Mouse (Mus musculus) heart, adult 9 months (tissue): ENCODE data around the gene Hyal3.
"Not testable (repeated sequence)": the region's sequence is repeated elsewhere in the genome, so short reads cannot be mapped to it uniquely, and the experiment has no call there.

Experiments
- DNase-seq, 2 experiments: peaks; one replicate each; pipeline ENCODE4 v3.0.0; 2022; ENCODE audit warnings: low spot score in 2 of 2

Gene Hyal3

DNA sequence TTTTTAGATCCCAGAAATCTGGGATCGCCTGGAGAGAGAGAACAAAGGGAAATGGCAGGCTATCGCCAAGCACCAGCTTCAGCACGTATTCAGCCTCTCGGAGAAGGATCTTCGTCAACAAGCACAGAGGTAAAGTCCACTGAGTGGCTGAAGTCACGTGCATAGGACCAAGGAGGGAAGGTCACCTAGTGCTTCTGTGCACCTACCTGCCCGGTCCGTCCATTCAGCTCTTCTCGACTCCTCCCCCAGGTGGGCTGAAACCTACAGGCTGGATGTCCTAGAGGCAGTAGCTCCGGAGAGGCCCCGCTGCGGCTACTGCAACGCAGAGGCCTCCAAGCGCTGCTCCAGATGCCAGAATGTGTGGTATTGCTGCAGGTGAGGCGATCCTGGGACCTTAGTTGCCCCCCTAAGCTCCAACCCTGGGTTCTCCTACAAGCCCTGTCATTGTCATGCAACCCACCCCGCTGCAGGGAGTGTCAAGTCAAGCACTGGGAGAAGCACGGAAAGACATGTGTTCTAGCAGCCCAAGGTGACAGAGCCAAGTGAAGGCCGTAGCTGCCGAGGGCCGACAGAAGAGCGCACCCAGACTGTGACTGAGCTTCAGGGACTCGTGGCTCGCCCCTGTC, 30.0 kb upstream of the Hyal3 start:
- no peak for DNase-seq

- DNase-seq: peak; percentile 79 to 80
Measured at GRCm38 (mm10) chr9:107551117-107551889, 29.3 kb upstream of the Hyal3 start, which contains the start of gene Rassf1. TSS of gene Rassf1 (plus strand) at chr9:107551555.

DNA sequence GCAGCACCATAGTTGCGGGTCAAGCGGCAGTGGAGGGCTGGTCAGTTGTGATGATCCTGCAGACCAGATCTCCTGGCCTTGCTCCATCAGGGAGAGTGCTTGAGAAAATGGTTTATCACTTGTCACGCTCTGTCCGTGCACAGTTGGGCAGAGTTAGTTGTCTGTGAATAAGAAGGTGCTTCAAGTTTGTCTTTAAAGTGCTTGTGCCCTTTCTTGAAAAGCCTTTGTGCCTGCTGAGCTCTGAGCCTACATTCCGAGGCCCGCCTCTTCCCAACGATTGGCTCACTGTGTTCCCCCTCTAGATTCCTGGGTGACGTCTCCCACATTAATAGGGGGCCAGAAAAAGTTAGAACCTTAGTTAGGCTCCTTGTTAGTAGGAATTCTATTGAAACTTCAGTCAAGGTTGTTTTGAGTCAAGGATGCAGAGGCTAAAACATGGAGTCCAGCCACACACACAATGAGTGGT, 28.7 kb upstream of the Hyal3 start:
- no peak for DNase-seq

GRCm38 (mm10) chr9:107552690-107553393, 27.8 kb upstream of the Hyal3 start:
- no peak for DNase-seq

DNA sequence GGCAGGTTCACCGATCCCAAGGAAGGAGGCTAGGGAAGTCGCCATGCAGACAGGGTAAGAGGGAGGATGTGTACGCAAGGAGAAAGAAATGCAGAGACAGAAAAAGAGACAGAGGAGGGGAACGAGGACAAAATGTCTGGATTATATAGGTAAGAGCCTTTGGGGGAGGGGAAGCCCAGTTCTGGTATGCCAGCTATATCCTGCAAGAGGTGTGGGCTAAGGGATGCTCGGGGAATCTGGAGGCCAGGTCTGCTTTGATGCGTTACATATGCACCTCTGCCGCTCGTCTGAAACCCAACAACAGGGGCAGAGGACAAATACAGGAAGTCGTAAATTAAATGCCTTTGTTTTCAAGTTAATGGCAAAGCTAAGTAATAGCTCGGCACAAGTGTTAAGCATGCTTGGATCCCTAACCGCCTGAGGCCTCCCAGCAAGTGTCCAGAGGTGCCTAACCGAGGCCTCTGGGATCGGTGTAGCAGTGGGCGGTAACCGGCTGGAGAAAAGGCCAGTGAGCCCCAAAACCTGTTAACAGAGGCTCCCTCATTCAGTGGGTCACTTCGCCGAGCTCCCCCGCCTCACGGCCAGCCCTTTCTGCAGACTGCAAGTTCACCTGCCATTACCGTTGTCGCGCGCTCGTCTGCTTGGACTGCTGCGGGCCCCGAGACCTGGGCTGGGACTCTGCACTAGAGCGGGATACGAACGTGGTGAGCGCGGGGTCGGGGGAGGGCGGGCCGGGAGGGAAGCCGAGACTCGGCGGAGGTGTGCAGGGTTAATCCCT, 26.9 kb upstream of the Hyal3 start:
- DNase-seq: no peak

DNA sequence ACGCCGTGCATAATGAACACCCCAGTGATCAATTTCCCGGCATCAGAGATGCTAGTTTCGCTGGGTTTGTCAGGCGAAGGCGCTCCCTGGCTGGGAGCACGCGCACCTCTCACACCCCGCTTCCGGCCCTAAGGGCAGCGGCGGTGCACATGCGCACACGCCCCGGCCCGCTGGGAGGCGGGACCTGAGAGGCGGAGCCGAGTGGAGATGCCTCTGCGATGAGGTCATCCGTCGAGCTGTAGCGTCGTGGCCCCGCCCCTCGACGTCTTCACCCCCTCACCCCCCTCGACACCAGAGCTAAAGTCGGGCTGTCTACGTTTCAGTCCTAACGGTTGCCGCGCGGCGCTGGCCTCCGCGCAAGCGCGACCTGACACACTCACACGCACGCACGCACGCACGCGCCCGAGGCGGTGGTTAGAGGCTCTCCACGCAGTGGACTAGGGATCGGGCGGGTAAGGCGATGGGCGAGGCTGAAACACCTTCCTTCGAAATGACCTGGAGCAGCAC, 26.2 kb upstream of the Hyal3 start:
- peak; percentile 94 to 96 for DNase-seq

DNA sequence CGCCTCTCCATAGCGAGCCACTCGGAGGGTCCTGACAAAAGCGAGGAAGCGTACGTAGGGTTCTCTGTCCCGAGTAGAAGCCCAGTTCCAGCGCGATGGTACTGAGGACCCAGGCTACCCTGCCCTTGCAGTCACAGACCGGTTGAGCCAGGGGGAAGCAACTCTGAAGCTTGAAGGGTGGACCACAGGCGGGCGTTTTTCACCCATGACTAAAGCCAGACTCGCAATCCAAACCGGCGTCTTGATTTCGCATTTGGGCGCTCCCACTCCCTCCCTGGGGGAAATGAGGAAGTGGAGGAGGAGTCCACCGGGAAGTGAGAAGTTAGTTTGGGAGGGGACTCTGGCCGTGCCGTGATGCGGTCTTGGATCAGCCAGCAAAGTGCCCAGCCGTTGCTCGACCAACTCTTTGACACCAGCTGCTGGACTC, 25.6 kb upstream of the Hyal3 start:
- peak; percentile 89 to 90 for DNase-seq

DNA sequence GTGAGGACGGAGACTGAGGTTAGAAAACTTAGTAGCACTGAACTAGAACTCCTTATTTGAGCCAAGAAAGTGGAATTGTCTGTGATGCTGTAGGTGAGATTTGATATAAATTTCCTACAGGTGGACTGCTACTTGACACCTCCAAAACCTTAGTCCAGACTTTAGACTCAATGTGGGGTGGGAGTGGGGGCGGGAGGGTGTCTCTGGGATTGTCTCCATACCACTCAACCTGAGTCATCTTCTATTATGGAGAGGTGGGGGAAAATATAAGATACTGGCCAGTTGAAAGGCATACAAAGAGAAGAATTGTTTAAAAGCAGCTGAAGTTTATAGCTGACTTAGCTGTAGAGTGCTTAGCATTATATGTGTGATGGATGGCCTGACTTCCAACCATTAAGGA, 24.9 kb upstream of the Hyal3 start:
- DNase-seq: no peak

GRCm38 (mm10) chr9:107556346-107556745, 24.3 kb upstream of the Hyal3 start:
- no peak for DNase-seq

- peak; percentile 96 to 98 for DNase-seq
Measured at GRCm38 (mm10) chr9:107563029-107563581, 17.5 kb upstream of the Hyal3 start, which contains the start of gene Tusc2. TSS of gene Tusc2 (plus strand) at chr9:107563255.

DNA sequence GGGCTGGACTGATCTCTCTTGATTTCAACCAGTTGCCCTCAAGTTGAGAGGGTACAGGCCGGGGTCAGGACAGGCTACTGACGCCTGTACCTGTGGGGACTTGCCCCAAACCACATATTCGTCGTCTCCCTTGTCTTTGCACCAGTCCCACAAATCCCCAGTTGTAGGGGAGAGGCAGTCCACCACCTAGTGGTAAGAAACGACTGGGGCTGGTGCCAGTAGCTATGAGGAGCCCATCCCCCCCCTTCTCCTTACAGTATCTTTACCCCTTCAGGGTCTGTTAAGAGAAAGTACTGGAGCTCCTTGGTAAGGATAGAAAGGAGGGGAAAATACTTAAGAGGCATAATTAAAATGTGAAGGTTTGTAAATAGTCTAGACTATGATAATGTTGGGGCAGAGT, 15.1 kb upstream of the Hyal3 start:
- DNase-seq: not testable (repeated sequence)

DNA sequence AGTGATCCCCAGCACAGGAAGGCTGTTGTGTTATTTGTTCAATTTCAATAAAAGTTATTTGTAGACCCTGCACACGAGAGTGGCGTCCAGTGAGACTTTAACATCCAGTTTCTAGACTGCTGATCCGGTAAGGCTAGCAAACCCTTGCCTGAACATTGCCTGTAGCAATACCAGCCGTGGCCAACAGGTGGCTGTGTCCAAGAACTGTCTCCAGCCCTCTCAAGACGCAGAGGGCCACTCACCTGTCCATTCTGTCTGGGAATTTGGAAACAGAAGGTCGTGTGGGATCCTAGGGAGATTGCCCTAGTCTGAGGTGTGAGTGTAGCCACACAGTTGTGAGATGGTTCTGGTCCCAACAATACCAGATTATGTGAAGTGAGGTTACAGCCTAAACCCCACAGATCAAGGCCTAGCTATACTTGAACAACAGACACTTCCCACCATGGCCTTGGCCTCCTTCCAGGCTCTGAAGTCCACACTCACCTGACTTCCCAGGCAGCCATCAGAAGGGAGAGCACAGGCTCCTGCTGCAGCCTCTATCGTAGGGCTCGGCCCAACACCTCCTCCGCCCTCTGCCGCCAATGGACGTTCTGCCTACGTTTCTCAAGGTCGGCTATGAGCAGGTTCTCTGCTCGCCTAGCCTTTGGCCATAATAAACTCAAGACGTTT, 14.4 kb upstream of the Hyal3 start:
- DNase-seq: peak; percentile 77 to 81

GRCm38 (mm10) chr9:107566855-107567254, 13.8 kb upstream of the Hyal3 start:
- peak; percentile 81 to 92 for DNase-seq

- DNase-seq: peak in 1 of 2 experiments; percentile 64
Measured at GRCm38 (mm10) chr9:107567702-107568319, 12.8 kb upstream of the Hyal3 start, which contains the start of gene Hyal2. TSS of gene Hyal2 (plus strand) at chr9:107567945.

DNA sequence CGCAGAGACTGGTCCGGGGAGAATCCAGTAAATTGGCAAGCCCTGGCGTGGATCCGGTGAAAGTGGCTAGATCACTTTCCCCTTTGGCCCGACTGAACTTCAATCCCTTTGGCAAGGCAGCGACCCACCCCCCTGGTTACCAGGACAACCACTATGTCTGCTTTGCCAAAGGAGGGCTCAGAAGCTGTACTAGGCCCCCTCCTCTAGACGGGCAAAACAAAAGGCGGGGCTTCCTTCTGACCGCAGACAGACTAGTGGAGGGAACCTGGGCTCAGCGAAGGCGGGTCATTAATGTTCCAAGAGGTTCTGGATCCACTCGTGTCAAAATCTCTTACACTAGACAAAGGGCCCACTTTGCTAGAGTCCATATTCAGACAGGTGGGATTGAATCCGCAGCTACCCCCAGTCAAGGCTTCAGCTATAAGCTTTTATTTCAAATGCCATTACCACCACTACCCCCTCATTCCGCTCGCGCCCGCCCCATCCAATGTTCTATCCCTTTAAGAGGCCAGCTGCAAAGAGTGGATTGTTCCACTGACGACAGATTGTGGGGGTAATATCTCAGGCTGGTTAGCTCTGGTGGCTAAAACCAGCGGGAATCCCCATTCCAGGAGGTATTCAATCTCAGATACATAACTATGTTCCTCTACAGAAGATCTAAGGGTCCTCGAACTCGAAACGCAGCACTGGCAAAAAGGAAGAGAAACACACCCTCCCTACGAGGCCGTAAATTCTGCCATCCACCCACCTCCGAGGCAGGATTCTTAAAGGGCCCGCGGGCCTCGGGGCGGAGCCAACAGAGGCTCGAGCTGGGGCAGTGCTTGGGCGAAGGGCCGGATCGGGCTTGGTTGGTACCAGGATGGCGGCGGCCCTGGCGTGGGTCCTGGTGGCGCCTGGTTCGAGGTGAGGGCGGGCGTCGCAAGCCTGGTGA, 12.0 kb upstream of the Hyal3 start:
- peak; percentile 85 to 90 for DNase-seq

DNA sequence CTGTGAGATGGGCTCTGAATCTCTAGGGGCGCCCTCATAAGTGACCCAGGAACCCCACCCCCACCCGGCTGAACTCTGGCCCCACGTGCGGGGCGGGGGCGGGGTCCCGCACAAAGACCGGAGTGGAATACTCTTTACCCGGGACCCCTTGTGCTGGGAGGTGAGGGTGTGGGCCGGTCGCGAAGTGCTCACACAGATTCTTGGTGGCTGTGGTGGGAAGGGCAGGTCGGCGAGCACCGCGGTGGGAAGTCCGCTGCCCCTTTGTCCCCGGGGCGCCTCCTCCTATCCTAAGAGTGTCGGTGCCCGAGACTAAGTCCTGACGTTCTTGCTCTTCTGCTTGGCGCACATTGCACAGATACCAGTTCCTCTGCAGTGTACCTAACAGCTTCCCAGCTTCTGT, 11.3 kb upstream of the Hyal3 start:
- DNase-seq: no peak

DNA sequence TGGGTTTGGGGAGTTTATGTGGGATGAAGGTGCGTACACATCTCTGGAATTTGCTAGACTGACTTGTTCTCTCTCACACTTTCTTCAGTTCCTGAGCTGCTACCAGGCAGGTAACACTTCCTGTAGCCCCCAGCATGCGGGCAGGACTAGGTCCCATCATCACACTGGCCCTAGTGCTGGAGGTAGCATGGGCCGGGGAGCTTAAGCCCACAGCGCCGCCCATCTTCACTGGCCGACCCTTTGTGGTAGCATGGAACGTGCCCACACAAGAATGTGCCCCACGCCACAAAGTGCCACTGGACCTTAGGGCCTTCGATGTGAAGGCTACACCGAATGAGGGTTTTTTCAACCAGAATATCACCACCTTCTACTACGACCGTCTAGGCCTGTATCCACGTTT, 10.6 kb upstream of the Hyal3 start:
- DNase-seq: no peak

- no peak for DNase-seq
Measured at GRCm38 (mm10) chr9:107570845-107571244, 9.8 kb upstream of the Hyal3 start.
